Mouse (Mus musculus): ENCODE measurements around the gene Il22ra1.

Il22ra1 gene

GRCm38 (mm10) chr4:135733901-135734300, 5.9 kb downstream of the Il22ra1 start:
- no peak for DNase-seq (ENCODE audit: low spot score)

DNA sequence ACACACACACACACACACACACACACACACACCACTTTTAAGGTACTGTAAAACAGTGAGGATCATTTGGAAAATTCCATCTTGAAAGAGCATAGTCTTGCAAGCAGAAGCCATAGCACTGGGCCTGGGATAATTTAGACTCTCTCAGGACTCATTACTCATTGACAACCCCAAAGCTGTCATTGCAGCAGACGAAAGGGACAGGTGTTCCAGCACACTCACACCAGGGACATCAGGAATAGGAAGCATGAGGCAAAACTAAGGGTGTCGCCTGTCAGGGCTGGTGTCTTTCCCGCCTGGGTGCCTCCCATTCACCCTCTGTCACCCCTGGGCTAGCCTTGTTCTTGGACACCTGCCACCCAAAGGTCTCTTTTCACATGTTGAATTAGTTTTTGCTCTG, 8.9 kb downstream of the Il22ra1 start:
- no peak for DNase-seq (ENCODE audit: low spot score)

GRCm38 (mm10) chr4:135738237-135738636, 10.3 kb downstream of the Il22ra1 start:
- DNase-seq (ENCODE audit: low spot score): no peak

DNA sequence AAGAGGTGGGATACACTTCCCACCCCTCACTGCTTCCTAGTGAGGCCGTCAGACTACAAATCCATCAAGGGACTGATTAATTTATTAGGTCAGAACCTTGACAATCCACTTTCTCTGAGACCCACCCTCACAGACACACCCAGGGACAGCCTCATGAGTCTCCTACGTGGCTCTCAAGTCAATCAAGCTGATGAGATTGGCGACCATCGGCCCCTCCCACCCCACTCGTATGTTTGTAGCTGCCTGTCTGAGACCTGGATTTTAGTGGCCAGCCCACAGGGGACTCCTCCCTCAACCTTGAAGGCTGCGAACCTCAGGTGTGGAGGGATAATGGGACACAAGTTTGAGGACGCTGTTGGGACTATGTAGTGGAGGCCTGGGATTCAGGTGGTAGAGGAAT, 11.2 kb downstream of the Il22ra1 start:
- no peak for DNase-seq (ENCODE audit: low spot score)

- DNase-seq (ENCODE audit: low spot score): no peak
Observed at GRCm38 (mm10) chr4:135739672-135740071, 11.7 kb downstream of the Il22ra1 start.

DNA sequence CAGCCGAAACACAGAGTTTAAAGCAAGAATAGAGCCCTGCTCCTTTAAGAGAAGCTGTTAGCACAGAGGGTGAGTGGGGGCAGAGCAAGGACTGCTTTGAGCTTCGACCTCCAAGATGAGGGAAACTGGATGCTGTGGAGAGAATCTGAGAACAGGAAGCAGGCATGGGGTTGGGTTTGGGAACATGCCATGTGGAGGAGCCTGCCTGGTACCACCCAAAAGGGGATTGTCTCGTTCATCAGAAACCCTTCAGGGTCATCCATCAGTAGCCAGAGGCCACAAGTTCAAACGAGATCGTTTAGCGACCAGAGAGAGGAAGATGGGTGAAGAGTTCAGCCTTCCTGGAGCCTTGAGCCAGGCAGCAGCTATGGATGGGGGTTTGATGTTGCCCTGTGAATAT, 15.5 kb downstream of the Il22ra1 start:
- DNase-seq (ENCODE audit: low spot score): no peak

DNA sequence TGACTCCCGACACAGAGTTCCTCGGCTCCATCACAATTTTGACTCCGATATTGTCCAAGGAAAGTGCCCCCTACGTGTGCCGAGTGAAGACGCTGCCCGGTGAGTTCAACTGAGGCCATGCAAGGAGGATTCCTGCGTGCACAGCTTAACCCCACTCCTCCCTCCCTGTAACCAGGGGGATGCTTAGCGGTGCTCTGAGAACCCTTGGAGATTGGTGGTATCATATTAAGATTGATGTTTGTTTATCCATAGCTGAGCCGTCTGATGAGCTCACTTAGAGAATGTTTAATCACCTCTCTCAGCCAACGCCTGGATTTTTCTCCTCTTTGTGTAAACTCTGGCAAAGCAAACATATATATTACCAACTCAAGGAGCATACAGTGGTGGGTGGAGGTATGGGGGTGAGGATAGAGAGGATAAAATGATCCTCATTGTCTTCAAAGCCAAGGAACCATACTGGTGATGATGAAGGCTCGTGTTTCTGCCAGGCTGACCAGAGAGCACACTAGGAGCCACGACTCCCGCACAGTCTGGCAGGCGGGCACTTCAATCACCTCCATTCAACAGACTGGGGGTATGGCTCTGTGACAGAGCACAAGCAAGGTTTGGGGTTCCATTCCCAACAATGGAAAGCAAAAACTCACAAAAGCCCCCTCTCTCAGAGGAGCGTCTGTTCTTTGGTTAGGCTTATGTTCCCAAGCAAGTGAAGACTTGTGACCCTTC, 16.9 kb downstream of the Il22ra1 start:
- DNase-seq (ENCODE audit: low spot score): no peak

- no peak for DNase-seq (ENCODE audit: low spot score)
Observed at GRCm38 (mm10) chr4:135745613-135746012, 17.6 kb downstream of the Il22ra1 start.

- no peak for DNase-seq (ENCODE audit: low spot score)
Observed at GRCm38 (mm10) chr4:135750896-135751295, 22.9 kb downstream of the Il22ra1 start.

GRCm38 (mm10) chr4:135752106-135752778, 24.3 kb downstream of the Il22ra1 start:
- DNase-seq (ENCODE audit: low spot score): no peak

DNA sequence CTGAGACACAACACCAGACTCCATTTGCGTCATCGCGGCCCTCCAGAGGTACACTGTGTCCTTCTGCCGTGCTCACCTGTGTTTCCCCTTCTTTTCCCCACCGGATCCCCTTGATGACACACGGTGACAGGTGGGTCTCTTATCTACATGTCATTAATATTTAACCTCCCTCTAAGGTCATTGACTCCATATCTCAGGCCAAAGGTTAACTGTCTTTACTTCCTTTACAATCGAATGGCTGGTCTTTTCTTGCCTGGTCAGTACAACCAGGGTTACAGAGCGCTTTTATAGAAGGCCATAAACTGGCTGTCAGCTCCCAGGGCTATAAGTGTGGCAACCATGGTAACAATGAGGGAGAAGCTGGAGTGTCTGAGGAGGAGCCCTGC, 24.8 kb downstream of the Il22ra1 start:
- DNase-seq (ENCODE audit: low spot score): no peak

- no peak for DNase-seq (ENCODE audit: low spot score)
Observed at GRCm38 (mm10) chr4:135758331-135758730, 30.4 kb downstream of the Il22ra1 start.

DNA sequence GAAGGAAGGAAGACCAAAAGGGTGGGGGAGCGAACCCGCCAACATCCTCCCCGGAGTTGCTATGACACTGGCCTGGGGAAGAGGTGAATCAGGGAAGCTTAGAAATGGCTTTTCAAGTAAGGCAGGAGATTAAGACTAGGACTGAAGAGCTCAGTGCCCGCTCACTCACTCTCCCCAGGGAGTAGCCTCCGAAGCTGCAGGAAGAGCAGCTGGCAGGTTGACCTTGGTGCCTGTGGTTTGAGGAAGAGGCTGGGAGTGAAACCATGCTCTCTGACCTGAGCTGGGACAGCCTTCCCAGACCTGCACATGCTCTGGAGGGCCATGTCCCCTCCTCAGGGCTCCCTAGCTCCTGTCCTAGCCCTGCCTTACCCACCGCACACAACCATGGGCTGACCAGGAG, 30.9 kb downstream of the Il22ra1 start:
- no peak for DNase-seq (ENCODE audit: low spot score)

GRCm38 (mm10) chr4:135759356-135759976, 31.5 kb downstream of the Il22ra1 start, which contains the start of gene Myom3:
TSS of gene Myom3 (plus strand) at chr4:135759715.
- DNase-seq (ENCODE audit: low spot score): no peak

- DNase-seq (ENCODE audit: low spot score): no peak
Observed at GRCm38 (mm10) chr4:135761048-135761447, 33.1 kb downstream of the Il22ra1 start.

DNA sequence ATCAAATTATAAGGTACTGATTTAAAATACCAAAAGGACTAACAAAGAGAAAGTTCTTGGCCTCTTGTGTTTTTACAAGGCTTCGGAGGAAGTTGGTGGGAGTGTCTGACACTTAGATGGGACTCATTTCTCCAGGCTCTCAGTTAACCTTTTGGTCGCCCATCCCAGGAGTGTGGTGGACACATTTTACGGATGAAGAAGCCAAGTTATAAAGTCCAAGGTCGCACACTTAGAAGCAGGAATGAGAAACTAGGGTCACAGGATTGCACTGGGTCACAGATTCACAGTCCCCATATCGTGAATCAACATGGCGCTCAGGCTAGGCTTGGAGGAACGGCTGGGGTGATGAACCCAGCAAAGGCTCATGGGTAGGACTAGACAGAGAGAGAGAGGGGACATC, 33.6 kb downstream of the Il22ra1 start:
- no peak for DNase-seq (ENCODE audit: low spot score)

GRCm38 (mm10) chr4:135762251-135762906, 34.4 kb downstream of the Il22ra1 start:
- no peak for DNase-seq (ENCODE audit: low spot score)

- DNase-seq (ENCODE audit: low spot score): no peak
Observed at GRCm38 (mm10) chr4:135764700-135765099, 36.7 kb downstream of the Il22ra1 start.

DNA sequence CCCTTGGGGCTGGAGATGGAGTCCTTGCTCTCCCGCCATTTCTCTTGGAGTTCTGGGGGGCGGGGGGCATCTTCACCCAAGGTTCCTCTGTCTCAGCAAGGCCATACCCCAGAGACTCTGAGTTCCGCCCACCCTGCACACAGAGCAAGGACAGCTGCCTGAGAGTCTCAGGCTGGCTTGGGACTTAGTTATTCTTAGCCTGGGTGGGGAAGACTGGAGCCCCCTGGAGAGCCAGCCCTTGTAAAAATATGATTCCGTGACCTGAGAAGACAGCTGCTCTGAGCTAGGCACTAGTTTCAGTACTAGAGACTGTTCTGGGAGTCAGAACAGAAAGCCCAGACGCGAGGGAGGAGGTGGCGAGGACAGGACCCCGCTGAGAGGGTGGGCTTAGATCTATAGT, 37.7 kb downstream of the Il22ra1 start:
- DNase-seq (ENCODE audit: low spot score): no peak

DNA sequence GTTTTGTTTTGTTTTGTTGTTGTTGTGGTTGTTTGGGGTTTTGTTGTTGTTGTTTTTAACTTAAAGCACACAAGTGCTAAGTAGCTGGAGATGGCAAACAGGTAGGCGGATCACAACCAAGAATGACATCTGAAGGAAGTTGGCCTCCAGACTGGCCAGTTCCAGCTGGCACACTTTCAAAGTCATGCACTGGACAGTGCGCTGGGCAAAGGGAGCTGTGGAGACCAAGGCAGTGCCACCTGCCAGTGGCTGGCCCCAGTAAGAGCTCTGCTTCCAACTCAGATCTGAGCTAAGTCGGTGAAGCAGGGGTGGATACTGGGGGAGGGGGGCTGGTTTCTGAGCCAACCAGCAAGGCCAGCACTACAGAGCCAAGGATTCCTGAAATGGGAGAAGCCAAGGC, 39.0 kb downstream of the Il22ra1 start:
- DNase-seq (ENCODE audit: low spot score): no peak

GRCm38 (mm10) chr4:135768572-135769526, 40.9 kb downstream of the Il22ra1 start:
- no peak for DNase-seq (ENCODE audit: low spot score)

Data from urinary bladder, postnatal 10 days (tissue).